Mouse (Mus musculus) thymus, adult 2 months (tissue): ENCODE results near the gene Gm21976.

Experiments
- CTCF ChIP-seq: fragments of 200-500 bp; IDR thresholded peaks from 2 replicates; pipeline ENCODE4 v1.5.1; 2012; ENCODE audit warnings: mild to moderate bottlenecking, control low read depth, low read length, moderate library complexity, borderline replicate concordance; ENCODE audit not compliant: control insufficient read depth, poor library complexity, insufficient read depth; ENCODE audit errors: extremely low read depth
- POLR2A ChIP-seq: fragments of 200-500 bp; IDR thresholded peaks from 2 replicates; pipeline ENCODE4 v1.6.1; 2012; ENCODE audit warnings: mild to moderate bottlenecking, low read length, control low read depth, moderate library complexity; ENCODE audit not compliant: control insufficient read depth, poor library complexity, insufficient read depth; ENCODE audit errors: extremely low read depth

- no peak for TF ChIP-seq CTCF
- no peak for TF ChIP-seq POLR2A
Observed at GRCm38 (mm10) chr13:98291712-98292111, 12.0 kb downstream of the Gm21976 start.
